Mouse (Mus musculus) liver, embryonic 16.5 days (tissue): Measurements from ENCODE around the gene Tfr2. TPM values are rescaled to one million over a fixed set of nuclear protein-coding genes. Genes with fewer than 3 reads are reported as not detected.

Experiments
- ATAC-seq: fragments of 200-750 bp; cut with Nextera tagmentation; 2 replicates; pipeline ENCODE4 v1.8.0; 2017; ENCODE audit warnings: low read depth, mild to moderate bottlenecking, moderate number of reproducible peaks, moderate library complexity
- H3K27ac ChIP-seq: fragments of 300-500 bp; sonication (generic); 2 replicates; pipeline ENCODE4 v1.5.1; 2014; ENCODE audit warnings: mild to moderate bottlenecking, low read length
- H3K27me3 ChIP-seq: fragments of 300-500 bp; sonication (generic); 2 replicates; pipeline ENCODE4 v1.6.1; 2014; ENCODE audit warnings: low read depth, low read length, mixed read lengths; ENCODE audit not compliant: control insufficient read depth, insufficient read depth
- H3K36me3 ChIP-seq: fragments of 300-500 bp; sonication (generic); 2 replicates; pipeline ENCODE4 v1.6.1; 2014; ENCODE audit warnings: mild to moderate bottlenecking; ENCODE audit not compliant: control insufficient read depth, insufficient read depth
- H3K4me1 ChIP-seq: fragments of 300-500 bp; sonication (generic); 2 replicates; pipeline ENCODE4 v1.6.1; 2014; ENCODE audit warnings: low read depth, low read length, mixed read lengths; ENCODE audit not compliant: control insufficient read depth
- H3K4me2 ChIP-seq: fragments of 300-500 bp; sonication (generic); 2 replicates; pipeline ENCODE4 v1.6.1; 2014; ENCODE audit warnings: low read depth, low read length, mixed read lengths
- H3K4me3 ChIP-seq: fragments of 300-500 bp; sonication (generic); 2 replicates; pipeline ENCODE4 v1.5.1; 2014; ENCODE audit warnings: low read depth, mild to moderate bottlenecking, low read length
- H3K9ac ChIP-seq: fragments of 300-500 bp; sonication (generic); 2 replicates; pipeline ENCODE4 v1.6.1; 2014; ENCODE audit warnings: low read depth, low read length
- H3K9me3 ChIP-seq: fragments of 300-500 bp; sonication (generic); replicated peaks from 2 replicates; pipeline ENCODE4 v1.6.1; 2016; ENCODE audit warnings: low read length; ENCODE audit not compliant: control insufficient read depth
- WGBS: fragments of 180-500 bp; shearing (Covaris S2); extraction: QIAGEN DNeasy Blood & Tissue Kit; methylation state at CpG from one replicate; pipeline ENCODE4 v1.1.7; 2014; ENCODE audit not compliant: insufficient replicate concordance; 5-methylcytosine and 5-hydroxymethylcytosine counted together
- microRNA-seq: library from miRNA; unstranded; fragments of <30 nt; microRNA quantifications from one replicate; pipeline ENCODE4, GENCODE M21; 2016
- polyA plus RNA-seq: library from polyadenylated mRNA; unstranded; fragments of >200 nt; fragmentation: Nextera tagmentation; extraction: Ambion mirVana; gene quantifications from 2 replicates; pipeline ENCODE4 v1.2.1, GENCODE M21; 2015

Tfr2 gene
- polyA plus RNA-seq, 1 experiment from 2014 or later, result 62.5 TPM

GRCm38 (mm10) chr5:137629906-137630545, 60.4 kb downstream of the Tfr2 start:
- Histone ChIP-seq H3K4me2 (peak overlapping the region; percentile 92), H3K4me1 (peaks cover 31% of the 10 kb centered on the region), H3K36me3 (peaks cover 8% of the 10 kb centered on the region), H3K9me3 (no peaks in the 10 kb centered on the region), H3K27ac (peak overlapping the region; percentile 93), H3K9ac (peak overlapping the region; percentile 83), H3K27me3 (no peaks in the 10 kb centered on the region), H3K4me3 (peak overlapping the region; percentile 78)
- WGBS, result 4% methylated on average over 6 of the region's 6 CpGs
- no peak for ATAC-seq

GRCm38 (mm10) chr5:137630602-137631001, 61.0 kb downstream of the Tfr2 start:
- H3K9ac ChIP-seq, result peak overlapping the region; percentile 83
- H3K4me1 ChIP-seq, result peaks cover 31% of the 10 kb centered on the region
- peaks cover 12% of the 10 kb centered on the region for H3K36me3 ChIP-seq
- peak overlapping the region; percentile 78 for H3K4me3 ChIP-seq
- H3K9me3 ChIP-seq, result no peaks in the 10 kb centered on the region
- no peak for ATAC-seq
- peak overlapping the region; percentile 93 for H3K27ac ChIP-seq
- WGBS, result 13% methylated on average over 3 of the region's 3 CpGs
- H3K27me3 ChIP-seq, result no peaks in the 10 kb centered on the region
- peak overlapping the region; percentile 92 for H3K4me2 ChIP-seq

- Histone ChIP-seq H3K9ac (peak overlapping the region; percentile 83), H3K4me2 (peak overlapping the region; percentile 92), H3K4me1 (peaks cover 31% of the 10 kb centered on the region), H3K27ac (peak overlapping the region; percentile 93), H3K36me3 (peaks cover 13% of the 10 kb centered on the region), H3K4me3 (peak overlapping the region; percentile 78), H3K9me3 (no peaks in the 10 kb centered on the region), H3K27me3 (no peaks in the 10 kb centered on the region)
- WGBS, result 17% methylated on average over 9 of the region's 9 CpGs
- no peak for ATAC-seq
Observed at GRCm38 (mm10) chr5:137631171-137631570, 61.5 kb downstream of the Tfr2 start.

- no peaks in the 10 kb centered on the region for H3K9me3 ChIP-seq
- peak overlapping the region; percentile 78 for H3K4me3 ChIP-seq
- no peak for ATAC-seq
- peaks cover 15% of the 10 kb centered on the region for H3K36me3 ChIP-seq
- H3K4me2 ChIP-seq, result peak overlapping the region; percentile 92
- H3K4me1 ChIP-seq, result peaks cover 31% of the 10 kb centered on the region
- H3K9ac ChIP-seq, result peak overlapping the region; percentile 30; the same call in 1 of the 2 replicates
- WGBS, result 17% methylated on average over 4 of the region's 4 CpGs
- H3K27me3 ChIP-seq, result no peaks in the 10 kb centered on the region
- H3K27ac ChIP-seq, result peak overlapping the region; percentile 77
Observed at GRCm38 (mm10) chr5:137631591-137631990, 62.0 kb downstream of the Tfr2 start.

GRCm38 (mm10) chr5:137633397-137634084, 63.9 kb downstream of the Tfr2 start:
- no peak for ATAC-seq
- H3K9me3 ChIP-seq, result no peaks in the 10 kb centered on the region
- no peak overlapping the region for H3K27ac ChIP-seq
- H3K9ac ChIP-seq, result no peak overlapping the region
- no peaks in the 10 kb centered on the region for H3K27me3 ChIP-seq
- H3K4me3 ChIP-seq, result no peak overlapping the region
- peaks cover 24% of the 10 kb centered on the region for H3K4me1 ChIP-seq
- peaks cover 30% of the 10 kb centered on the region for H3K36me3 ChIP-seq
- no peak overlapping the region for H3K4me2 ChIP-seq
- 74% methylated on average over 12 of the region's 12 CpGs for WGBS

Small RNAs within 50 kb of the gene (microRNA-seq; reads per million reads assigned to microRNA genes)
- 1.2 reads per million for gene Mir6418

Other genes starting within 250 kb of the Tfr2 start
- gene Slc12a9, start 236.2 kb upstream of the Tfr2 start, polyA plus RNA-seq, result 2.8 and 3.0 TPM in 2 replicates
- 7.3 and 9.1 TPM in 2 replicates for gene Ephb4, start 219.7 kb upstream of the Tfr2 start, polyA plus RNA-seq
- 0.07 and 0.11 TPM in 2 replicates for gene Zan, start 92.8 kb upstream of the Tfr2 start, polyA plus RNA-seq
- 28.1 and 28.3 TPM in 2 replicates for gene Pop7, start 67.3 kb upstream of the Tfr2 start, polyA plus RNA-seq
- 2.8 and 3.1 TPM in 2 replicates for gene Gigyf1, start 51.3 kb upstream of the Tfr2 start, polyA plus RNA-seq
- gene Epo, start 36.6 kb upstream of the Tfr2 start, polyA plus RNA-seq, result 0.81 and 1.2 TPM in 2 replicates
- gene Gnb2, start 36.3 kb upstream of the Tfr2 start, polyA plus RNA-seq, result 125 and 127 TPM in 2 replicates
- gene Actl6b, start 16.3 kb upstream of the Tfr2 start, polyA plus RNA-seq, result 0.05 TPM in 1 of 2 replicates, not detected in the other
- gene Mospd3, start 31.2 kb downstream of the Tfr2 start, polyA plus RNA-seq, result 21.3 and 23.1 TPM in 2 replicates
- 15.0 and 21.5 TPM in 2 replicates for gene Pcolce, start 43.9 kb downstream of the Tfr2 start, polyA plus RNA-seq
- gene Fbxo24, start 59.2 kb downstream of the Tfr2 start, polyA plus RNA-seq, result 0.07 and 0.13 TPM in 2 replicates
- 25.1 and 26.8 TPM in 2 replicates for gene Lrch4, start 59.3 kb downstream of the Tfr2 start, polyA plus RNA-seq
- 5.2 and 6.1 TPM in 2 replicates for gene Gm20605, start 59.3 kb downstream of the Tfr2 start, polyA plus RNA-seq
- 4.5 and 6.7 TPM in 2 replicates for gene Sap25, start 71.5 kb downstream of the Tfr2 start, polyA plus RNA-seq
- gene Irs3, start 75.9 kb downstream of the Tfr2 start, polyA plus RNA-seq, result 0.15 TPM in 1 of 2 replicates, not detected in the other
- gene Agfg2, start 114.9 kb downstream of the Tfr2 start, polyA plus RNA-seq, result 29.4 and 30.5 TPM in 2 replicates
- gene Nyap1, start 171.8 kb downstream of the Tfr2 start, polyA plus RNA-seq, result 0.21 and 0.33 TPM in 2 replicates
- 59.8 and 64.4 TPM in 2 replicates for gene Tsc22d4, start 175.9 kb downstream of the Tfr2 start, polyA plus RNA-seq
- gene Ppp1r35, start 209.0 kb downstream of the Tfr2 start, polyA plus RNA-seq, result 14.8 and 15.5 TPM in 2 replicates
- 3.8 and 4.6 TPM in 2 replicates for gene Mepce, start 217.8 kb downstream of the Tfr2 start, polyA plus RNA-seq
- 3.8 and 4.0 TPM in 2 replicates for gene Zcwpw1, start 218.0 kb downstream of the Tfr2 start, polyA plus RNA-seq